Mouse (Mus musculus) lung, adult 10 weeks (tissue): ENCODE data around the gene Ptpn12. TPM values are rescaled to one million over a fixed set of nuclear protein-coding genes. Genes with fewer than 3 reads are reported as not detected.

ENCODE experiments used
- polyA plus RNA-seq: library from polyadenylated mRNA; stranded (reverse); fragments of 350-450 nt; fragmentation: Illumina TruSeq; extraction: RNeasy Lipid Tissue Mini Kit (QIAGEN cat#74804); gene quantifications from one replicate; pipeline ENCODE4 v1.2.3, GENCODE M21; 2014; ENCODE audit warnings: low read depth, low replicate concordance; ENCODE audit not compliant: insufficient read depth

The Ptpn12 gene
- 50.7 TPM for polyA plus RNA-seq

DNA sequence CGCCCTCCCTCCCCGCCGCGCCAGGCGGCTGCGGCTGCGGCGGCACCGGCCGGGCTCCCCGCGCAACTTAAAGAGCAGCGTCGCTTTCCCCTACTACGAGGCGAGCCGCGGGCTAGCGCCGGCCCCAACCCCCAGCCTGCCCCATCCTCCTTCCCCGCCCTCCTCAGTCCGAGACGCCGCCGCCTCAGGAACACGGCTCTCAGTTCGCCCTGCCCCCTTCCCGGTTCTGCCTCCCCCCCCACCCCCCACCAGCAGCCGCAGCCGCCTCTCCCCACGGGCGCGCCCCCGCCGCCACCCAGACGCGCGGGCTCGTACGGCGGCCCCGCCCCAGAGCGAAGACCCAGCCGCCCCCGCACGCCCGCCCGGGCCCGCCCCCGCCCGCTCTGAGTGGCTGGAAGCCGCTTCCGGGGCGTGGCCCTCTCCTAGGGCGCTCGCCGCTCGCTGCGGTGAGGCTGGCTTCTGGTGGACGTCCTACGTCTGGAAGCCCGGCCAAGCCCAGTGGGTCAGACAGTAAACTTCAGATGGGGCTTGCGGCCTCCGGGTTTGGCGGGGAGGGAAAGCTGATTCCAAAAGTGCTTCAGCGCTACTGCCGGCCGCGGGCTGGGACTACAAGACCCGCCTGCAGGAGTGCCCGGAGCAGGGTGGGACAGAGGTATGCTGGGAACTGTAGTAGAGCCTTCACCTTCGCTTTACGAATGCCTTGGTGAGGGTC lies at the start of gene Ptpn12:
Ptpn12 (minus strand) TSS at position 92 of the 712 bp plus-strand sequence.

GRCm38 (mm10) chr5:20956298-20956697 lies 99.4 kb downstream of the Ptpn12 start, which contains the start of gene Rsbn1l:
Gene Rsbn1l (minus strand): TSS chr5:20956398.

Other genes with a start within 250 kb of the Ptpn12 start
- 2.7 TPM for gene Phtf2, start 173.8 kb downstream of the Ptpn12 start, polyA plus RNA-seq
- gene Tmem60, start 173.7 kb downstream of the Ptpn12 start, polyA plus RNA-seq: 20.3 TPM
- 7.6 TPM for gene Rsbn1l, start 99.5 kb downstream of the Ptpn12 start, polyA plus RNA-seq
- 18.4 TPM for gene Gsap, start 130.3 kb upstream of the Ptpn12 start, polyA plus RNA-seq